Mouse (Mus musculus): ENCODE results near the gene Tpsg1.

Gene Tpsg1

GRCm38 (mm10) chr17:25368973-25369372 lies at the start of gene Tpsg1:
Gene Tpsg1 (plus strand): TSS chr17:25369273.
- TF ChIP-seq GATA4 (IDR thresholded peaks at IDR 0.05; ENCODE audit: insufficient replicate concordance, low read length) = no peak

- no peak for TF ChIP-seq GATA4 (IDR thresholded peaks at IDR 0.05; ENCODE audit: insufficient replicate concordance, low read length)
Measured at GRCm38 (mm10) chr17:25320819-25321218, 48.3 kb upstream of the Tpsg1 start.

- no peak for TF ChIP-seq GATA4 (IDR thresholded peaks at IDR 0.05; ENCODE audit: insufficient replicate concordance, low read length)
Measured at GRCm38 (mm10) chr17:25322930-25323329, 46.1 kb upstream of the Tpsg1 start.

- no peak for TF ChIP-seq GATA4 (IDR thresholded peaks at IDR 0.05; ENCODE audit: insufficient replicate concordance, low read length)
Measured at GRCm38 (mm10) chr17:25332321-25332720, 36.8 kb upstream of the Tpsg1 start.

- no peak for TF ChIP-seq GATA4 (IDR thresholded peaks at IDR 0.05; ENCODE audit: insufficient replicate concordance, low read length)
Measured at GRCm38 (mm10) chr17:25333943-25334342, 35.1 kb upstream of the Tpsg1 start.

GRCm38 (mm10) chr17:25338218-25338617 lies 30.9 kb upstream of the Tpsg1 start:
- no peak for TF ChIP-seq GATA4 (IDR thresholded peaks at IDR 0.05; ENCODE audit: insufficient replicate concordance, low read length)

GRCm38 (mm10) chr17:25340003-25340402 lies 29.1 kb upstream of the Tpsg1 start:
- no peak for TF ChIP-seq GATA4 (IDR thresholded peaks at IDR 0.05; ENCODE audit: insufficient replicate concordance, low read length)

DNA sequence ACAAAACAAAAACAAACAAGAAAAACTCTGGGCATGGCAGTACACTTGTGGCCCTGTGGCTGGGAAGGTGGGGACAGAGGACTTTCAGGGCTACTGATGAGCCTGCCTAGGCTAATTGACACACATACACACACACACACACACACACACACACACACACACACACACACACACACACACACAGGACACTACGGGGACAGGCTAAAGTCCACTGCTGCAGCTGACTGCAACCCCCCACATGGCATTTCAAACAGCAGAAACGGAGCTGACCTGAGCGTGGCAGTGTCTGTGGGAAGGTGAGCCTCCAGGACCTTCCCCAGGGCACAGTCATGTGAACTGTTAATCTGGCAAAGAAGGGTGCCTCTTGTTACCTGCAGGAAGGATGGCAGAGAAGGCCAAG lies 27.6 kb upstream of the Tpsg1 start:
- TF ChIP-seq GATA4 (IDR thresholded peaks at IDR 0.05; ENCODE audit: insufficient replicate concordance, low read length) = no peak

DNA sequence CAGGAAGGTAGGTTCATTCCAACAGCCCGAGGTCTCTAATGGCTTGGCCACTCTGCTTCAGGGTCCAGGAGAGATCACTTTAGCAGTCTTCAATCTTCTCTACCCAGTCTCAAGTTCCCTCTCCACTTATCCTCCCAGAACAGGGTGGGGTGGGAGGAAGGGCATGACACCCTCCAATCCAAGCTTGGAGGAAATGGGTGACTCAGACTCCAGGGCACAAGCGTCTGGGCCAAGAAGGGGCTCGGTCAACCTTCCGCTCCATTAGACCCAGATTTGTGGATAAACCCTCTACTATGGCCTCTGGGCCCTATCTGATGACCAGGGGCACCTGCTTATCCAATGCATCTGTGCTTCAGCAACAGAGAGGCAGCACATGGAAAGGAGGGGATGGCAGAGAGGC lies 23.6 kb upstream of the Tpsg1 start, which contains the start of gene Tpsab1:
Tpsab1 (minus strand) TSS at position 101 of the 400 bp plus-strand sequence.
- no peak for TF ChIP-seq GATA4 (IDR thresholded peaks at IDR 0.05; ENCODE audit: insufficient replicate concordance, low read length)

DNA sequence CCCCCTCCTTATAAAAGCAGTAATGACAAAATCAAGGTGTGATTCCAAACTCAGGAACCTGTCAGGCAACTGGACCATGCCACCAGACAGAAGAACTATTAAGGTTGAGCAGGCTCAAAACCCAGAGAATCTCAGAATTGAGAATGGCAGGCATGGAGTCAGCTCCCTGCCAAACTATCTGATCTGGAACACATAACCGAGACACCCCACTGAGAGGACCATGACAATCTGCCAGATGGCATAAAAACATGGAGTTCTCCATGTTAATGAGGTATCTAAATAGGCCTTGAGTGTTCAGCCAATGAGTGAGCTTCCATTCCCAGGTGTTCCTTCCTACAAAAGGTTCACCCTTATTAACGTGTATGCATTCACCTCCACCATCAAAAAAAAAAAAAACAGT lies 7.8 kb upstream of the Tpsg1 start:
- TF ChIP-seq GATA4 (IDR thresholded peaks at IDR 0.05; ENCODE audit: insufficient replicate concordance, low read length) = no peak

DNA sequence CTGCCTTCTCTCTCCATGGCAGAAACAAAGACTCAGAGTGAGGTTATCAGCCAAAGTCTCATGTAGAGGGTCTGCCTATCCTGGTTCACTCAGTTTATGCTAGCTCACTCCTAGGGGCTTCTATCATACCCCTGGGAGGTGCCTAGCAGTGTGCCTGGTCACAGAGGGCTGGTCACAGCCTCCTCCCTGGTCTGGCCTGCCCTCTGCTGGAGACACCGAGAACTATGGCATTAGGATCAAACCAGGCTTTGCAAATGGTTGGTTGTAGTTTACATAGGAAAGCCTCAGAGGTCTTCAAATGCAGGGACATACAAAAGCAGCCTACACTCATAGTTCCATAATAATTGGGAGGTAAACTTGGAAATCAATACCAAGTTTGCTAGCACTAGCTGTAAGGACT lies 5.3 kb upstream of the Tpsg1 start:
- TF ChIP-seq GATA4 (IDR thresholded peaks at IDR 0.05; ENCODE audit: insufficient replicate concordance, low read length) = no peak

DNA sequence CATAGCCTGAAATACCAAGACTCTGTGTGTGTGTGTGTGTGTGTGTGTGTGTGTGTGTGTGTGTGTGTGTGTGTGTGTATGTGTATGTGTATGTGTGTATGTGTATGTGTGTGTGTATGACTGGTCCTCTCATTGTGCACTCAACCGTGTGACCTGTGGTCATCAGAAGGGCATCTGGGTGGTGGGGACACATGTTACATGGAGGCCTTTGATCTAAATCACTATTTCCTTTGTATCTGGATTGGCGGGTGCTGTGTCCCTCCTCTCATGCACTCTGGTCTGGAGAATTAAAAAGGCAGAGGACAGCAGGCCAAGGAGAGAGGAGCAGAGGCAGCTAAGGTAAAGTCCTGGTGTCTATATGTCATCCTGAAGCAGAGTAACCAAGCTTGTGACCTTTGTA lies 3.1 kb upstream of the Tpsg1 start, which contains the start of gene Tpsb2:
Tpsb2 (plus strand) TSS at position 301 of the 400 bp plus-strand sequence.
- TF ChIP-seq GATA4 (IDR thresholded peaks at IDR 0.05; ENCODE audit: insufficient replicate concordance, low read length) = no peak

DNA sequence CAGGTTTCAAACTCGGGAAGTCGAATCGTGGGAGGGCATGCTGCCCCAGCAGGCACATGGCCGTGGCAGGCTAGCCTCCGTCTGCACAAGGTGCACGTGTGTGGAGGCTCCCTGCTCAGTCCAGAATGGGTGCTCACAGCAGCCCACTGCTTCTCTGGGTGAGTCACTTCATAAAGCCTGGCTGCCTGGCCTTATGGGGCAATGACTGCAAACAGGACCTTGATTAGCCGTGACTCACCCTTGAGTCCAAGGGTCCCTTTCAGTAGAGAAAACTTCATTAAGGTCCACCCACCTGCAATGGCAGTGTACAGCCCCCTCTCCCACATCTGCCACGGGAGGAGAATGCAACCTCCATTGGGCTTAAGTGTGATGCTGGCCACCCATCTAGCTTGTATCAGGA lies 3.4 kb downstream of the Tpsg1 start:
- no peak for TF ChIP-seq GATA4 (IDR thresholded peaks at IDR 0.05; ENCODE audit: insufficient replicate concordance, low read length)

- TF ChIP-seq GATA4 (IDR thresholded peaks at IDR 0.05; ENCODE audit: insufficient replicate concordance, low read length) = no peak
Measured at GRCm38 (mm10) chr17:25374011-25374410, 4.9 kb downstream of the Tpsg1 start.

DNA sequence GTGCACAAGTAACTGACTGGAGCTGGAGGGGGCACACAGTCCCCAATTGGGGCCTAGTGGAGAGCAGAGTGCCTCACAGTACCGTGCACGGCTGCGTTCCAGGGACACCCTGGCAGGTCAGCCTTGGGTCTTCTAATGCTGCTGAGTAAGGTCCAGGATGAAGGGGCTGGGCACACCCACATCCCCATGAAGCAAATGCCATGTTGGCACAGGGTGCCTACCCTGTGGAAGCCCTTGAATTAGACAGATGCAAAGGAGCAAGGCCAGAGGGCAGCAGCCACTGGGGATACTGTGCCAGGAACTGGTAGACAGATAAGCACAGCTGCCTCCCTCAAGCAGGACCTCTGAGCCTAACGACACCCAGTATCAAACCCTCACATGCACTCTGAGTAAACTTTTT lies 25.5 kb downstream of the Tpsg1 start:
- TF ChIP-seq GATA4 (IDR thresholded peaks at IDR 0.05; ENCODE audit: insufficient replicate concordance, low read length) = no peak

GRCm38 (mm10) chr17:25397804-25398519 lies 28.9 kb downstream of the Tpsg1 start:
- TF ChIP-seq GATA4 (IDR thresholded peaks at IDR 0.05; ENCODE audit: insufficient replicate concordance, low read length) = no peak

- no peak for TF ChIP-seq GATA4 (IDR thresholded peaks at IDR 0.05; ENCODE audit: insufficient replicate concordance, low read length)
Measured at GRCm38 (mm10) chr17:25398520-25398838, 29.4 kb downstream of the Tpsg1 start.

Data from liver, adult (tissue).